Mouse (Mus musculus) stomach, embryonic 15.5 days (tissue): ENCODE measurements around the gene Etfb. TPM values are rescaled to one million over a fixed set of nuclear protein-coding genes. Genes with fewer than 3 reads are reported as not detected.

ENCODE experiments used
- ATAC-seq: fragments of 200-750 bp; cut with Nextera tagmentation; 2 replicates; pipeline ENCODE4 v1.8.0; 2017; ENCODE audit warnings: low read depth, moderate number of reproducible peaks, moderate TSS enrichment; ENCODE audit not compliant: insufficient read depth, low FRiP score
- H3K27ac ChIP-seq: fragments of 300-500 bp; sonication (generic); 2 replicates; pipeline ENCODE4 v1.5.1; 2015; ENCODE audit warnings: mild to moderate bottlenecking, inconsistent platforms
- H3K27me3 ChIP-seq: fragments of 300-500 bp; sonication (generic); replicated peaks from 2 replicates; pipeline ENCODE4 v1.6.1; 2015; ENCODE audit warnings: inconsistent platforms
- H3K36me3 ChIP-seq: fragments of 300-500 bp; sonication (generic); 2 replicates; pipeline ENCODE4 v1.6.1; 2015; ENCODE audit warnings: inconsistent platforms
- H3K4me1 ChIP-seq: fragments of 300-500 bp; sonication (generic); 2 replicates; pipeline ENCODE4 v1.6.1; 2015; ENCODE audit warnings: inconsistent platforms
- H3K4me2 ChIP-seq: fragments of 300-500 bp; sonication (generic); 2 replicates; pipeline ENCODE4 v1.6.1; 2015; ENCODE audit warnings: mild to moderate bottlenecking, inconsistent platforms
- H3K4me3 ChIP-seq: fragments of 300-500 bp; sonication (generic); replicated peaks from 2 replicates; pipeline ENCODE4 v1.5.1; 2015; ENCODE audit warnings: inconsistent platforms
- H3K9ac ChIP-seq: fragments of 300-500 bp; sonication (generic); 2 replicates; pipeline ENCODE4 v1.6.1; 2015; ENCODE audit warnings: inconsistent platforms
- H3K9me3 ChIP-seq: fragments of 300-500 bp; sonication (generic); 2 replicates; pipeline ENCODE4 v1.6.1; 2016; ENCODE audit warnings: inconsistent platforms
- WGBS: fragments of 180-500 bp; shearing (Covaris S2); methylation state at CpG from one replicate; pipeline ENCODE4 v1.1.7; 2015; 5-methylcytosine and 5-hydroxymethylcytosine counted together
- polyA plus RNA-seq: library from polyadenylated mRNA; unstranded; fragments of >200 nt; fragmentation: Nextera tagmentation; extraction: Ambion mirVana; gene quantifications from 2 replicates; pipeline ENCODE4 v1.2.1, GENCODE M21; 2015

Etfb gene
- polyA plus RNA-seq, 1 experiment from 2014 or later = 353 TPM

GRCm38 (mm10) chr7:43432891-43433290 lies 11.0 kb upstream of the Etfb start:
- Histone ChIP-seq H3K27me3 (no peaks in the 10 kb centered on the region), H3K9me3 (no peaks in the 10 kb centered on the region), H3K4me2 (no peak overlapping the region), H3K9ac (no peak overlapping the region), H3K27ac (no peak overlapping the region), H3K36me3 (no peaks in the 10 kb centered on the region), H3K4me1 (no peaks in the 10 kb centered on the region), H3K4me3 (no peak overlapping the region)
- no peak for ATAC-seq
- WGBS = 64% methylated on average over 4 of the region's 4 CpGs

- Histone ChIP-seq H3K9me3 (no peaks in the 10 kb centered on the region), H3K9ac (no peak overlapping the region), H3K27ac (no peak overlapping the region), H3K4me1 (no peaks in the 10 kb centered on the region), H3K27me3 (no peaks in the 10 kb centered on the region), H3K36me3 (no peaks in the 10 kb centered on the region), H3K4me2 (no peak overlapping the region), H3K4me3 (no peak overlapping the region)
- no peak for ATAC-seq
- WGBS = 91% methylated on average over 5 of the region's 5 CpGs
These were observed 9.2 kb upstream of the Etfb start for GRCm38 (mm10) chr7:43434676-43435075.

- Histone ChIP-seq H3K27ac (no peak within 1 kb of the TSS), H3K4me2 (no peak within 1 kb of the TSS), H3K9me3 (no peaks in the 10 kb centered on the region), H3K4me3 (no peak within 1 kb of the TSS), H3K9ac (no peak within 1 kb of the TSS), H3K27me3 (no peaks in the 10 kb centered on the region), H3K4me1 (no peaks in the 10 kb centered on the region), H3K36me3 (no peaks in the 10 kb centered on the region)
- ATAC-seq = no peak
- WGBS = 60% methylated on average over 10 of the region's 10 CpGs
These were observed 7.3 kb upstream of the Etfb start, which contains the start of gene Nkg7 for GRCm38 (mm10) chr7:43436341-43437255. Nkg7 (plus strand) TSS chr7:43437073.

- H3K4me3 ChIP-seq = no peak overlapping the region
- no peak overlapping the region for H3K9ac ChIP-seq
- WGBS = 73% methylated on average over 4 of the region's 4 CpGs
- no peak overlapping the region for H3K4me2 ChIP-seq
- no peak overlapping the region for H3K27ac ChIP-seq
- H3K27me3 ChIP-seq = no peaks in the 10 kb centered on the region
- no peak for ATAC-seq
- peaks cover 4% of the 10 kb centered on the region for H3K4me1 ChIP-seq
- no peaks in the 10 kb centered on the region for H3K9me3 ChIP-seq
- H3K36me3 ChIP-seq = no peaks in the 10 kb centered on the region
These were observed 5.3 kb upstream of the Etfb start for GRCm38 (mm10) chr7:43438611-43439010.

GRCm38 (mm10) chr7:43440482-43440881 lies 3.4 kb upstream of the Etfb start, which contains the start of gene Cldnd2:
Cldnd2 (plus strand) TSS chr7:43440782.
- 77% methylated on average over 6 of the region's 6 CpGs for WGBS
- H3K4me1 ChIP-seq = peaks cover 14% of the 10 kb centered on the region
- no peak within 1 kb of the TSS for H3K4me3 ChIP-seq
- H3K9ac ChIP-seq = no peak within 1 kb of the TSS
- ATAC-seq = no peak
- H3K36me3 ChIP-seq = no peaks in the 10 kb centered on the region
- no peaks in the 10 kb centered on the region for H3K27me3 ChIP-seq
- no peak within 1 kb of the TSS for H3K4me2 ChIP-seq
- H3K27ac ChIP-seq = no peak within 1 kb of the TSS
- no peaks in the 10 kb centered on the region for H3K9me3 ChIP-seq

DNA sequence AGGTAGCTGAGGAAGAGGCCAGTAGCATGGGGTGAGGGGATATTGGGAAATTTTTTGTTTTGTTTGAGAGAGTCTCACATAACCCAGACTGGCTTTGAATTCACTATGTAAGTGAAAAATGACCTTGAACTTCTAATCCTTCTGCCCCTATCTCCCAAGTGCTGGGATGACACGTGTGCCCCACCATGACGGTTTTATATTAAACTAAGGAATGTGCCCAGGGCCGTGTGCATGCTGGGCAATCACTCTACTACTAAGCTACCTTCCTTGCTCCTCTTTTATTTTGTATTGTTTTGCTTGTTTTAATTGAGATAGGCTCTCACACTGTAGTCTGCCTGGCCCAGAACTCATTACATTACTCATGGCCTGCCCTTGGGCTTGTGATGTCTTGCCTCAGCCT lies 2.8 kb upstream of the Etfb start:
- Histone ChIP-seq H3K4me3 (no peak overlapping the region), H3K36me3 (no peaks in the 10 kb centered on the region), H3K9ac (no peak overlapping the region), H3K4me2 (no peak overlapping the region), H3K9me3 (no peaks in the 10 kb centered on the region), H3K4me1 (peaks cover 14% of the 10 kb centered on the region), H3K27ac (no peak overlapping the region), H3K27me3 (no peaks in the 10 kb centered on the region)
- 75% methylated on average over 3 of the region's 3 CpGs for WGBS
- ATAC-seq = no peak

GRCm38 (mm10) chr7:43442684-43443083 lies 1.2 kb upstream of the Etfb start:
- no peak for ATAC-seq
- no peaks in the 10 kb centered on the region for H3K9me3 ChIP-seq
- H3K4me1 ChIP-seq = peaks cover 14% of the 10 kb centered on the region
- H3K27ac ChIP-seq = peak overlapping the region; percentile 100
- H3K4me3 ChIP-seq = peak overlapping the region; percentile 62
- H3K4me2 ChIP-seq = peak overlapping the region; percentile 89
- H3K27me3 ChIP-seq = no peaks in the 10 kb centered on the region
- H3K9ac ChIP-seq = peak overlapping the region; percentile 49; the same call in 1 of the 2 replicates
- 12% methylated on average over 9 of the region's 9 CpGs for WGBS
- H3K36me3 ChIP-seq = no peaks in the 10 kb centered on the region

- WGBS = under 1% methylated on average over 36 of the region's 36 CpGs
- peak overlapping the region; percentile 100 for H3K27ac ChIP-seq
- peaks cover 14% of the 10 kb centered on the region for H3K4me1 ChIP-seq
- H3K9ac ChIP-seq = peak overlapping the region; percentile 56; the same call in 1 of the 2 replicates
- peak; percentile 89 for ATAC-seq
- no peaks in the 10 kb centered on the region for H3K27me3 ChIP-seq
- H3K36me3 ChIP-seq = no peaks in the 10 kb centered on the region
- peak overlapping the region; percentile 62 for H3K4me3 ChIP-seq
- peak overlapping the region; percentile 89 for H3K4me2 ChIP-seq
- no peaks in the 10 kb centered on the region for H3K9me3 ChIP-seq
These were observed 562 bp upstream of the Etfb start for GRCm38 (mm10) chr7:43443126-43443916.

DNA sequence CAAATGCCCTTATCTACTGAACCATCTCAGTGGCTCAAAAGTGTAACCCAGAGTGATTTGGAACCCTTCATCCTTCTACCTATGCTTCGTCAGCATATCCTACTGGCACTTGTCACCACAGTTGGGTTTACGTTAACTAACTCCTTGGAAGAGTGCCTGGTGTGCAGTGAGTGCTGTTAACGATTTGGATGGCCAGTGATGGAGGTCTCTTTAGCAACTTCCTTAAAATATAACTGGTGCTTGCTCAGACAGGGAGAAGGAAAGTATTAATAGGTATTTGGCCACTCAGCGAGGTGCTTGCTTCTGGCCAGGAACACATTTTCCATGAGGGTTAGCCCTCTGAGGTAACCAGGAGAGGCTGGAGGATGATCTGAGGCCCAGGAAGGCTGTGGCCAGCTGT lies 3.9 kb downstream of the Etfb start:
- ATAC-seq = no peak
- no peak overlapping the region for H3K4me3 ChIP-seq
- no peaks in the 10 kb centered on the region for H3K27me3 ChIP-seq
- peaks cover under 1% of the 10 kb centered on the region; the same call in 1 of the 2 replicates for H3K36me3 ChIP-seq
- H3K9ac ChIP-seq = no peak overlapping the region
- 72% methylated on average over 4 of the region's 4 CpGs for WGBS
- H3K4me1 ChIP-seq = peaks cover 10% of the 10 kb centered on the region; the same call in 1 of the 2 replicates
- no peak overlapping the region for H3K27ac ChIP-seq
- no peaks in the 10 kb centered on the region for H3K9me3 ChIP-seq
- H3K4me2 ChIP-seq = no peak overlapping the region

- no peak overlapping the region for H3K4me3 ChIP-seq
- no peak overlapping the region for H3K9ac ChIP-seq
- H3K36me3 ChIP-seq = peaks cover 5% of the 10 kb centered on the region; the same call in 1 of the 2 replicates
- 77% methylated on average over 3 of the region's 3 CpGs for WGBS
- no peak overlapping the region for H3K27ac ChIP-seq
- no peak for ATAC-seq
- no peak overlapping the region for H3K4me2 ChIP-seq
- H3K4me1 ChIP-seq = peaks cover 10% of the 10 kb centered on the region; the same call in 1 of the 2 replicates
- no peaks in the 10 kb centered on the region for H3K9me3 ChIP-seq
- no peaks in the 10 kb centered on the region for H3K27me3 ChIP-seq
These were observed 4.4 kb downstream of the Etfb start for GRCm38 (mm10) chr7:43448246-43448645.

DNA sequence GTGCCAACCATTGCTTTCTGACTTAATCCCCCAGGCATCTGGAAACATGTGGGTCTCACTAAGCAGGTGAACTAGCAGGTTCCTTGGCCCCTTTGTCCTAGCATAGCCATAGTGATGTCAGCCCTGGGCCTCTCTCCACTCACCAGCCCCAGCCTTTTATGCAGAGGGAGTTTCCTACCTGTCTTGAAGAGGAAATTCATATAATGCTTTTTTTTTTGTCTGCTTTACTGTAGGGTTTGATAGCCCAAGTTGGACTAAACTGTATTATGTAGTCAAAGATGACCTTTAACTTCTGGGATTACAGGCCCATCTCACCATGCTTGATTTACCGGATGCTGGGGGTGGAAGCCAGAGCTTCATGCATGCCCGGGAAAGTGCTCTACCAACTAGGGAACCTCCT lies 5.9 kb downstream of the Etfb start:
- Histone ChIP-seq H3K9me3 (no peaks in the 10 kb centered on the region), H3K9ac (no peak overlapping the region), H3K4me1 (0 out of 2 replicates have a peak, but pooled peaks cover 4% of the 10 kb centered on the region), H3K4me2 (no peak overlapping the region), H3K27me3 (no peaks in the 10 kb centered on the region), H3K27ac (no peak overlapping the region), H3K4me3 (no peak overlapping the region), H3K36me3 (peaks cover 9% of the 10 kb centered on the region; the same call in 1 of the 2 replicates)
- ATAC-seq = no peak
- WGBS = 91% methylated on average over 2 of the region's 2 CpGs

DNA sequence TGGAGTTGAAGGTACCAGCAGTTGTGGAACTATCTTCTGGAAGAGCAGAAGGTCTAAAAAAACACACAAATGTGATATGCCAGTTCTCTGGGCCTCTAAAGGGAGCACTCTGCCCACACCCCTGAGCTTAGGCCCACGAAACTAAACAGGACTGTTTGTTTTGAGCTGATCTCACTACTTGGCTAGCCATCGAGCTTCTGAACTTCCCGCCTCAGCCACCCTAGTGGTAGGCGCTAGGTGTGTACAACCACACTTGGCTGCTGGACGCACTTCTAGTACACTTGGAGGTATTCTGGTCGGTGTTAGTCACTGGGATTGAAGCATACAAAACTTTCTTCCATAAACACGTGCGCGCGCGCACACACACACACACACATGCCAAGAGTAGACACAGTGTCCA lies 7.8 kb downstream of the Etfb start:
- peaks cover 20% of the 10 kb centered on the region; the same call in 1 of the 2 replicates for H3K36me3 ChIP-seq
- no peak for ATAC-seq
- WGBS = 91% methylated on average over 11 of the region's 11 CpGs
- H3K9me3 ChIP-seq = no peaks in the 10 kb centered on the region
- no peak overlapping the region for H3K9ac ChIP-seq
- no peak overlapping the region for H3K27ac ChIP-seq
- no peak overlapping the region for H3K4me2 ChIP-seq
- no peak overlapping the region for H3K4me3 ChIP-seq
- no peaks in the 10 kb centered on the region for H3K27me3 ChIP-seq
- no peaks in the 10 kb centered on the region for H3K4me1 ChIP-seq
